Mouse (Mus musculus) kidney, adult 11 months (tissue): Measurements from ENCODE around the gene Nucb1.

Experiments
- DNase-seq: peaks from one replicate; pipeline ENCODE4 v3.0.0; 2022

Gene Nucb1

GRCm38 (mm10) chr7:45461326-45461725 lies 48.9 kb downstream of the Nucb1 start:
- no peak for DNase-seq

DNA sequence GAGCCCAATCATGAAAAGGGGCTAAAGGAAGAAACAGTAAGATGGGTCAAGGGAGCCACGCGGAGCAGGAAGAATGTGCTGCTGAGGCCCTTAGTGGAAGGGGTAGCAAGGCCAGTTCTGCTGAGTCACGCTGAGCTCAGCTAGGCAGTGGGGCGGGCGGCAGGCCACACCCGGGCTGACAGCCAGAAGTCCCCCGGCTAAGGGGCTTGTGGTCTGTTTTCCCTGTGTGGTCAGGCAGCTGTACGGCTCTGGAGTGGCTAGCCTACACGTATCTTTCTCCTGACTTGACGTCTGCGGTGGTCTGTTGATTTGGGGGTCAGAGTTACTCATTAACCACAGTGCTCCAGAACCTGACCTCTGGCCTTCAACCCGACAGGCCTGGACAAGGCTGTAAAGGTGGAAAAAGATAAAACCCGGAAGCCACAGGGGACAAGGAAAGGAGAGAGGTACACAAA lies 49.3 kb downstream of the Nucb1 start:
- peak; percentile 83 for DNase-seq

DNA sequence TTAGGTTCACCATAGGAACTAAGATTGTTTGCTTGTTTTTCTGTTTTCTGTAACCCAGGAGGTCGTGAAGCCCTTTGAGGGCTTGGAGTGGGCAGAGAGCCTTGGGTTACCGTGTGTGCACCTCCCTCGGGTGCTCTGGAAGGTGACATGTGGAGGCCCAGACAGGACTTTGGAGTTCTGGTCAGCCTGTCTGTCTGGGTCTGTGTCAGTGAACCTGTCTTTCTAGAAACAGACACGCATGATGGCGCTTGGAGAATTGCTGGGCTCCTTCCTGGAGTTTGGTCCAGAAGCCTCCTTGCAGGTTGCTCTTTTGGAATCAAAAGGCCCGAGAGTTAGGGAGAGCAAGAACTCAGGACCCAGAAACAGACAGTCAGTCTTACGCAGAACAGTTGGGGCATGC lies 49.8 kb downstream of the Nucb1 start:
- DNase-seq, result peak; percentile 84

DNA sequence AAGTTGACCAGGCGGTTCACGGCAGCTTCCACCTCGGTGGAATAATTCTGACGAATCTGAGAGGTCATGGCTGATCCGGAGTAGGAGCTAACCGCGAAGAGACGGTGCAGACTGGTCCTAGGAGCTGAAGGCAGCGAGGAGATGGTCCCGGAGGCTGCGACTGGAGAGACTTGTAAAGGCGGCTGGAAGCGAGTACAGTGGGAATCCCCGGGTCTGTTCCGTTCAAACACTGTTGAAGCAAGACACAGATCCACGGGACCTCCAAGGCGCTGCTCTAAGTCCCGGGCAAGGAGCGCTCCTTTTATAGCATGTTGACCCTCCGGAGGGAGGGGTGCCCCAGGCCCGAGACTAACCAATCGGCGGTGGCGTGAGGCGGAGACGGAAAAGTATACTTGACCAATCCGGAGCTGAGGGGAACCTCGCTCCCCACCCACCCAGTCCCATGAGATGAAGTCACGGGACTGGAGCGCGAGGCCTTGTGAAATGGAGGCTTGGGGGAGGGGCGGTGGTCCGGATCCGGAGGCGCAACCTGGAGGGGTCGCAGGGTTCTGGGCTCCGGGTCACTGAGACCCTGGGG lies 50.6 kb downstream of the Nucb1 start, which contains the start of gene Ftl1:
TSS of gene Ftl1 (minus strand) at position 321 of the 577 bp plus-strand sequence.
- peak; percentile 99 for DNase-seq

GRCm38 (mm10) chr7:45458748-45459563 lies 51.2 kb downstream of the Nucb1 start:
- peak; percentile 61 for DNase-seq

- DNase-seq, result peak; percentile 85
These were observed 52.8 kb downstream of the Nucb1 start for GRCm38 (mm10) chr7:45457204-45458060.

DNA sequence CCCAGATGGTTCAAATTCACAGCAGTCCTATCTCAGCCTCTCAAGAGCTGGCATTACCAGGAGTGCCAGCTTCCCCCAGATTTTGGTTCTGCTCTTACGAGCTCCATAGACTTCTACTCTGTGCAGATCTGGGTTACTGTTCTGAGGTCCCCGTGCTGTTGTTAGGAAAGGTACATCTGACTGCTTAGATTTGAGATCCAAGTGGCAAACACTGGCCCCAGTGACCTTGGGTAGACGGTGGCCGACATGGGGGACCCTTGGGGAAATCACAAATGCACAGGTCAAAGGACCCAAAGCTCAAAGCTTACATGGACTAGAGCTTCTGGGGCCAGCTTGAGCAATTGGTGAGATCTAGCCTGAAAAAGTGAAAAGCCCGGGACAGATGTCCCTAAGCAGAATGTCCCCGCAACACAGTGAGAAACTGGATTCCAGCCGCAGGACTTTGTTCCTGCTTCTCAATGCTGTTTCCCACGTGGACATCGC lies 53.4 kb downstream of the Nucb1 start:
- no peak for DNase-seq

DNA sequence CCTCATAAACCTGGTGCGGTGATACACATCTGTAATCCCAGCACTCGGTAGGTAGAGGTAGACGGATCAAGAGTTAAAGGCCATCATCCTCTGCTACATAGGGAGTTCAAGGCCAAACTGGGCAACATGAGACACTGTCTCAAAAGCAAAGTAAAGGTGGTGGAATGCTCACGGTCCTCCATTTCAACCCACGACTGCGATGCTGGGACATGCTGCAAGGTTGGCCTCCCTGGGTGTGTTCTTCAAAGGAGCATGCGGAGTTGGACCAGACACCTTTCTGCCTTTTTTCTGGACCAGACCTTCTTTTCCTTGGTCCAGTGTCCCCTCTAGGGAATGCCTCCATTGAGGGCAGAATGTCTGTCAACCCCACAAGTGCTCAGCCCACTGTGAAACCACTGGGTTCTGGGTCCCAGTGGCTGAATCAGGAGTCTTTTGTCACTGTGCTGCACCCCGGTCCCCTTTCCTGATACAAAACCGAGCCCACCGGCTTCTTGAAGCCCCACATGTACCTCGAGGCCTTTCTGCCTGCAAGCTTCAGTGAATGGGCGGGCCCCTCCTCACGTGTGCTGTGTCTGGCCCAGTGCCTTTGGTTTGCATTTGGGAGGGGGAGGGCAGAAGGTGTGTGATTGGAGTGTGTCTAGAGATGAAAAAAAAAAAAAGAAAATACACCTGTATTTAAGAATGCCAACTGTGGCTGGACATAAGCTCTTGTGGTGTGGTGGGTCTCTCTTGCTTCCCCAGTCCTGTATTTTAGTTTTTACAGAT lies 54.1 kb downstream of the Nucb1 start:
- DNase-seq, result no peak

GRCm38 (mm10) chr7:45454971-45455370 lies 55.2 kb downstream of the Nucb1 start:
- no peak for DNase-seq

GRCm38 (mm10) chr7:45451344-45451982 lies 58.7 kb downstream of the Nucb1 start:
- DNase-seq, result peak; percentile 68

DNA sequence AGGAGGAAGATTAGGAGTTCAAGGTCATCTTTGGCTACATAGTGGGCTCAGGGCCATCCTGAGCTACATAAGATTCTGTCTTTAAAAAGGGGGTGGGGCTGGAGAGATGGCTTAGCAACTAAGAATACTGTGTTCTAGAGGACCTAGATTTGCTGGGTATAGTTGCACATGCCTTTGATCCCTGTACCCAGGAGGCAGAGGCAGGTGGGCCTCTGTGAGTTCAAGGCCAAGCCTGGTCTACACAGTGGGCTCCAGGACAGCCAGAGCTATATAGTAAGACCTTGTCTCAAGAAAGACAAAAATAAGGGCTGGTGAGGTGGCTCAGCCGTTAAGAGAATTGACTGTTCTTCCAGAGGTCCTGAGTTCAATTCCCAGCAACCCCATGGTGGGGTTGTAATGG lies 60.2 kb downstream of the Nucb1 start:
- DNase-seq, result no peak

- DNase-seq, result peak; percentile 23
These were observed 62.7 kb downstream of the Nucb1 start for GRCm38 (mm10) chr7:45447325-45447990.

DNA sequence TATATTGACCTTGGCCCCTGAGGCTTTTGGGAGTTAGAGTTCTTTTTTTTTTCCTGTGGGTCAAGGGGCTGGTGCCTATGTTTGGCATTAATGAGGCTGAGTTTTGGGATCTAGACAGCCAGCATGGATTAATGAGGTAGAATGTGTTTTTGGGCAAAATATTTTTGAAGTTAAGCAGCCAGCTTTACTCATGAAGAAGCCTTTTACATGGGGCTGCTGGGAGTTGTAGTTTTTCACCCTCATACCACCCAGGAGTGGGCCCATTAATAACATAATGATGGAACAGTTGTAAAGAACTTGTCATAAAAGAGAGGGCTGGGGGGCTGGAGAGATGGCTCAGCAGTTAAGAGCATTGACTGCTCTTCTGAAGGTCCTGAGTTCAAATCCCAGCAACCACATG lies 63.6 kb downstream of the Nucb1 start:
- DNase-seq, result no peak

DNA sequence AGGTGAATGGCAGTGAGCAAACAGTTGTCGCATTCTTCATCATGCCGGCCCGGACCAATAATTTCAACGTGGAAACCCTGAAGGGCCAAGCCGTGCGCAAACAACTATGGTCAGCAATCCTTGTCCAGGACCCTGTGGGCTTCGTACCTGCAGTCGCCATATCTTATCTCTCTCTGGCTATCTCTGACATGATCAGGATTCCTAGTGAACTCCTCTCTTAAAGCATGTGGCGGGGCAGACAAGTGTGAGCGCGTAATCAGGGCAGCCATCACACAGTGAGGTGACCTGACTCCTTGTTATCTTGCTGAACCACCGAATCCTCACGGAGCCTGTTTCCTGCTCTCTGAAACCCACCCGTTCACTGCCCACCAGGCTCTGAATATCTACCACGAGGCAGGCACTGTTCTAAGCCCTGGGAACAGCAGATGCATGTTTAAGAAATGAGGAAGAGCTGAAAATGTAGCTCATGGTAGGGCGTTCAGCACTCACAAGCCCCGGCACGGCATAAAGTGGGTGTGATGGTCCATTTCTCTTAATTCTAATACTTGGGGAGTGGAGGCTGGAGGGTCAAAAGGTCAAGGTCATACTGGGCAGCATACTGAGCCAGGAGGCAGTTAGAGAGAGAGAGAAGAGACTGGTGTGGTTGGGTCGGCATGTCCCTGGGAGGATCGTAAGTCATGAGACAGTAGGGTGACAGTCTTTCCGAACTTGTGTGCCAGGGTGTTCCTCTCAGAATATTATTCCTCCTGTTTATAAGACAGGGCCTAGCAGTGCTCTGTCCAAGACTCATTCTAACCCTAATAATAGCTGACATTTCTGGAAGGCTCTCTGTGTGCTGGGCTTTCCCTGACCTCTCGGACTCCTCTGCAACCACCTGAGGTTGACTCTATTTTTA lies 66.4 kb downstream of the Nucb1 start:
- DNase-seq, result no peak
